Mouse (Mus musculus): ENCODE measurements around the gene Nr3c2.

- TF ChIP-seq CTCF (IDR thresholded peaks at IDR 0.05; ENCODE audit: low read depth, low read length): no peak
- no peak for TF ChIP-seq POLR2A (IDR thresholded peaks at IDR 0.05; ENCODE audit: insufficient read depth, low read length)
Observed at GRCm38 (mm10) chr8:77120810-77121570, 221.7 kb downstream of the Nr3c2 start.
